Mouse (Mus musculus) heart, postnatal 36 days (tissue): ENCODE measurements around the gene Hnrnpf. TPM values are rescaled to one million over a fixed set of nuclear protein-coding genes. Genes with fewer than 3 reads are reported as not detected.

Experiments used
- DNase-seq, 2 experiments: peaks; one replicate each; pipeline ENCODE4 v3.0.0; 2021 to 2022
- intact Hi-C: fragments of 180-260 bp; cut with DNase I; formaldehyde crosslinking; loops from one replicate; pipeline ENCODE4 v1.15.1; 2025
- microRNA-seq, 2 experiments: library from miRNA; unstranded; fragments of <30 nt; microRNA quantifications; one replicate each; pipeline ENCODE4 v1.2.0; 2021; ENCODE audit warnings: borderline number of aligned reads in 2 of 2
- total RNA-seq, 2 experiments: library from RNA; stranded (reverse); gene quantifications; 2 replicates each; pipeline ENCODE4 v1.2.3; 2021

The Hnrnpf gene
- total RNA-seq, 2 experiments from 2014 or later, result 190 to 198 TPM

GRCm38 (mm10) chr6:117963201-117963600 lies 63.1 kb downstream of the Hnrnpf start:
- intact Hi-C loops, result no loop called here
- DNase-seq, result no peak

- no peak for DNase-seq
- intact Hi-C loops, result no loop called here
Observed at GRCm38 (mm10) chr6:117966729-117967128, 66.6 kb downstream of the Hnrnpf start.

Small RNA genes within 50 kb of the gene (microRNA-seq; reads per million reads assigned to microRNA genes)
- 0 reads per million in 2 experiments for gene Gm25535

Other genes starting within 250 kb of the Hnrnpf start
- gene Zfp637, start 59.1 kb upstream of the Hnrnpf start, total RNA-seq, result 10 to 100 TPM; 30.8 to 35.9 TPM
- under 1 TPM; 0.19 to 0.24 TPM for gene Zfp239, start 38.2 kb upstream of the Hnrnpf start, total RNA-seq
- not detected for gene Fxyd4, start 37.4 kb downstream of the Hnrnpf start, total RNA-seq
- under 1 TPM; 0.11 to 0.22 TPM for gene Rasgef1a, start 111.1 kb downstream of the Hnrnpf start, total RNA-seq
- 10 to 100 TPM; 18.2 to 18.5 TPM for gene Csgalnact2, start 238.8 kb downstream of the Hnrnpf start, total RNA-seq